Mouse (Mus musculus) heart, embryonic 14.5 days (tissue): ENCODE data around the gene Ttc4. TPM values are rescaled to one million over a fixed set of nuclear protein-coding genes. Genes with fewer than 3 reads are reported as not detected.

Source experiments
- ATAC-seq: fragments of 200-750 bp; cut with Nextera tagmentation; 2 replicates; pipeline ENCODE4 v1.8.0; 2017; ENCODE audit warnings: low read depth, moderate TSS enrichment; ENCODE audit not compliant: insufficient number of reproducible peaks, insufficient read depth, low FRiP score
- H3K27ac ChIP-seq, 2 experiments: fragments of 200-500 bp in 1 of 2; fragments of 300-500 bp in 1 of 2; sonication (generic) in 1 of 2; replicated peaks in 1 of 2; 2 replicates each; pipeline ENCODE4 v1.5.1; 2012 to 2014; ENCODE audit warnings: low read depth in 2 of 2, low read length in 2 of 2, control low read depth in 1 of 2, mild to moderate bottlenecking in 1 of 2, mixed read lengths in 1 of 2; ENCODE audit not compliant: control insufficient read depth in 1 of 2, insufficient read depth in 1 of 2
- H3K27me3 ChIP-seq: fragments of 300-500 bp; sonication (generic); 2 replicates; pipeline ENCODE4 v1.6.1; 2014; ENCODE audit warnings: mild to moderate bottlenecking, low read length, control low read depth; ENCODE audit not compliant: control insufficient read depth, insufficient read depth
- H3K36me3 ChIP-seq: fragments of 300-500 bp; sonication (generic); 2 replicates; pipeline ENCODE4 v1.6.1; 2014; ENCODE audit warnings: mild to moderate bottlenecking, control low read depth, low read length, mixed read lengths; ENCODE audit not compliant: control insufficient read depth, insufficient read depth
- H3K4me1 ChIP-seq, 2 experiments: fragments of 200-500 bp in 1 of 2; fragments of 300-500 bp in 1 of 2; sonication (generic) in 1 of 2; 2 replicates each; pipeline ENCODE4 v1.6.1; 2012 to 2014; ENCODE audit warnings: low read length in 2 of 2, control low read depth in 1 of 2, mixed read lengths in 1 of 2; ENCODE audit not compliant: control insufficient read depth in 2 of 2, insufficient read depth in 2 of 2
- H3K4me2 ChIP-seq: fragments of 300-500 bp; sonication (generic); 2 replicates; pipeline ENCODE4 v1.6.1; 2014; ENCODE audit warnings: mild to moderate bottlenecking, low read length
- H3K4me3 ChIP-seq, 2 experiments: fragments of 200-500 bp in 1 of 2; fragments of 300-500 bp in 1 of 2; sonication (generic) in 1 of 2; 2 replicates each; pipeline ENCODE4 v1.5.1; 2012 to 2014; ENCODE audit warnings: low read length in 2 of 2, mild to moderate bottlenecking in 2 of 2, control low read depth in 1 of 2, low read depth in 1 of 2, moderate library complexity in 1 of 2; ENCODE audit not compliant: control insufficient read depth in 1 of 2, insufficient read depth in 1 of 2
- H3K9ac ChIP-seq: fragments of 300-500 bp; sonication (generic); 2 replicates; pipeline ENCODE4 v1.6.1; 2014; ENCODE audit warnings: mild to moderate bottlenecking, low read length
- H3K9me3 ChIP-seq: fragments of 300-500 bp; sonication (generic); 2 replicates; pipeline ENCODE4 v1.6.1; 2016; ENCODE audit warnings: low read length, control low read depth; ENCODE audit not compliant: control insufficient read depth
- WGBS: fragments of 180-500 bp; shearing (Covaris S2); extraction: QIAGEN DNeasy Blood & Tissue Kit; methylation state at CpG from one replicate; pipeline ENCODE4 v1.1.7; 2014; 5-methylcytosine and 5-hydroxymethylcytosine counted together
- polyA plus RNA-seq: library from polyadenylated mRNA; unstranded; fragments of >200 nt; fragmentation: Nextera tagmentation; extraction: Ambion mirVana; gene quantifications from 2 replicates; pipeline ENCODE4 v1.2.1, GENCODE M21; 2014

Gene Ttc4
- 52.0 and 54.4 TPM in 2 replicates for polyA plus RNA-seq

DNA sequence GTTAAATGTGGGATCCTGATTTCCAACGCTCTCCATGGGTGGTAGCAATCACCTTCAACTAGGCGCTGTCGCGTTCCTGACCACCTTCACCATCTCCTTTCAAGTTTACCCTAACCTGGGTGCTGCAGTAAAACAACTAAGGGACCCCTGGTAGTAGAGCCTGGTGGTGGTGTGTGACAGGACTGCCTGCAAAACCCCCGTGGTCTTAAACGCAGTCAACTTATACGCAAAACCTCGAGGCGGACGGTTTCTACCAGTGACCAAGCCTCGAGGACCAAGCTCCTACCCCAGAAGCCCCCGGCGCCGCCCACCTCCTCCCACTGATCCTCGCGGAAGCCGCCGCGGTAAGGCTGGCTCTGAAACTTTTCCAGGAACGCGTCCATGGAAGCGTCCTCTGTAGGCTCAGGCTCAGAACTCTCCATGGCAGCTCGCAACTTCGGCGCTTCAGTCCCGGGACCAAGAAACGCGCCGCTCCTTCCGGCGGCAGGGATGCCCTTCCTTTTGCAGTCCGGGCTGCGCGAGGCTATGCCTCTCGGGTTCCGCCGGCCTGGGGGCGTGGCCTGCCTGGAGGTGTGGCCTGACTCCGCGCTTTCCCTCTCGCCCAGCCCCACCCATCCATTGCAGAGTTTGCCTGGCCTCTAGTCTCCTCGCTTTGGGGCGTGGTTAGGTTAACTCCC is at the start of gene Ttc4:
Gene Ttc4, minus strand, starts transcription at position 503 of the 677 bp plus-strand sequence.
- under 1% methylated on average over 43 of the region's 43 CpGs for WGBS
- Histone ChIP-seq H3K27me3 (no peaks in the 10 kb centered on the region), H3K9me3 (no peaks in the 10 kb centered on the region), H3K4me3 (peak within 1 kb of the TSS; percentile 96), H3K27ac (peak within 1 kb of the TSS; percentile 58 to 66; a peak in 2 of 4 replicates), H3K36me3 (peaks cover 39% of the 10 kb centered on the region), H3K9ac (peak within 1 kb of the TSS; percentile 95), H3K4me2 (peak within 1 kb of the TSS; percentile 92), H3K4me1 (peaks cover 2 to 6% of the 10 kb centered on the region in 2 experiments; a peak in 3 of 4 replicates)
- ATAC-seq = peak; percentile 91

DNA sequence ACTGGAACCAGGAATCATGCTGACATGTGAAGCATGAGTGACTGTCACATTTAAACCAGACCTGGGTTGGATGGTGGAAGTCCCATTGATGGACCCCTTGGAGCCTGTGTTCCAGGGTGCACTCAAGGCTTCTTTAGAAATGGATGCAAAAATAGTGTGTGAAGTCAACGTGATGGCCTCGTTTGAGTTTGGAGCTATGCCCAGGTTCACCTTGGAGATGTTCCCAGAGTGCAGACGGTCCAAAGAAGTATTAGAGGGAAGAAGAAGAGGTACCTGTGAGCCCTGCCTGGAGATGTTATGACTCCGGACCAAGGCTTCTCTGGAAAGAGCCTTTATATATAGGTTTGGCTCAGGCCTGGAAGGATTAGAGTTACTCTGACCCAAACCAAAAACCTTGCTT is 41.9 kb upstream of the Ttc4 start:
- Histone ChIP-seq H3K4me3 (no peak overlapping the region), H3K36me3 (no peaks in the 10 kb centered on the region), H3K27me3 (peaks cover 4% of the 10 kb centered on the region), H3K9ac (no peak overlapping the region), H3K9me3 (no peaks in the 10 kb centered on the region), H3K4me1 (no peaks in the 10 kb centered on the region), H3K4me2 (no peak overlapping the region), H3K27ac (no peak overlapping the region)
- no peak for ATAC-seq
- 73% methylated on average over 4 of the region's 4 CpGs for WGBS

GRCm38 (mm10) chr4:106713622-106714021 is 34.9 kb upstream of the Ttc4 start:
- H3K4me2 ChIP-seq = no peak overlapping the region
- no peaks in the 10 kb centered on the region for H3K4me1 ChIP-seq
- H3K9me3 ChIP-seq = 0 out of 2 replicates have a peak, but pooled peaks cover 2% of the 10 kb centered on the region
- H3K9ac ChIP-seq = no peak overlapping the region
- H3K27ac ChIP-seq = no peak overlapping the region
- H3K4me3 ChIP-seq = no peak overlapping the region
- H3K27me3 ChIP-seq = peaks cover 8% of the 10 kb centered on the region
- WGBS = 75% methylated on average over 6 of the region's 6 CpGs
- no peak for ATAC-seq
- no peaks in the 10 kb centered on the region for H3K36me3 ChIP-seq

GRCm38 (mm10) chr4:106708408-106708807 is 29.7 kb upstream of the Ttc4 start:
- peak overlapping the region; percentile 56 for H3K4me2 ChIP-seq
- 0% methylated on average over 8 of the region's 8 CpGs for WGBS
- no peak overlapping the region; a peak in 1 of 4 replicates for H3K27ac ChIP-seq
- 0 out of 2 replicates have a peak, but pooled peaks cover 4% of the 10 kb centered on the region for H3K27me3 ChIP-seq
- peaks cover 6% of the 10 kb centered on the region in 2 experiments; a peak in 2 of 4 replicates for H3K4me1 ChIP-seq
- no peaks in the 10 kb centered on the region for H3K9me3 ChIP-seq
- H3K9ac ChIP-seq = no peak overlapping the region
- H3K4me3 ChIP-seq = no peak overlapping the region
- no peak for ATAC-seq
- H3K36me3 ChIP-seq = no peaks in the 10 kb centered on the region

DNA sequence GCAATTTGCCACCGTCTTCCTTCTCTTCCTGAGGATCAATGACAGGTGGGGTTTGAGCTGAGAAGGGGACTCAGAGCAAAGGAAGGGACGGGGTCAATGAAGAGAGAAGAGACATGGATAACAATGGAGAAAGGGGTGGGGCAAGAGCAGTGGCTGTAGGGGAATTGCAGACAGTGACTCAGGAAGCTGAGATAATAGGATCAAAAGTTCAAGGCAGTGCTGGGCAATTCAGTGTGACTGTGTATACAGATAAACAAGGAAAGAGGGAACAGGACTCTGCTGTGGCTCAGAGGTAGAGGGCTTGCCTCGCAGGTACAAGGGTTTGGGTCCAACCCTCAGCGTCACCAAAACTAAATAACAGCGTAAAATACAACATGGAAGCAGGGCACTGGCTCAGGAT is 29.2 kb upstream of the Ttc4 start:
- peaks cover 6% of the 10 kb centered on the region for H3K27me3 ChIP-seq
- H3K27ac ChIP-seq = no peak overlapping the region; a peak in 1 of 4 replicates
- no peak overlapping the region for H3K9ac ChIP-seq
- H3K4me1 ChIP-seq = peaks cover 6% of the 10 kb centered on the region in 2 experiments; a peak in 2 of 4 replicates
- 37% methylated on average over 5 of the region's 5 CpGs for WGBS
- H3K4me3 ChIP-seq = no peak overlapping the region
- no peaks in the 10 kb centered on the region for H3K36me3 ChIP-seq
- H3K4me2 ChIP-seq = peak overlapping the region; percentile 56
- ATAC-seq = no peak
- no peaks in the 10 kb centered on the region for H3K9me3 ChIP-seq

- Histone ChIP-seq H3K36me3 (no peaks in the 10 kb centered on the region), H3K27ac (peak overlapping the region in 1 of 2 experiments; percentile 38; a peak in 2 of 4 replicates), H3K4me1 (peaks cover 6% of the 10 kb centered on the region in 2 experiments; a peak in 2 of 4 replicates), H3K27me3 (peaks cover 15% of the 10 kb centered on the region), H3K9ac (no peak overlapping the region), H3K4me2 (no peak overlapping the region), H3K9me3 (no peaks in the 10 kb centered on the region), H3K4me3 (no peak overlapping the region)
- WGBS = 56% methylated on average over 8 of the region's 8 CpGs
- no peak for ATAC-seq
These were observed 26.4 kb upstream of the Ttc4 start for GRCm38 (mm10) chr4:106705096-106705665.

GRCm38 (mm10) chr4:106704416-106704815 is 25.7 kb upstream of the Ttc4 start:
- Histone ChIP-seq H3K9ac (no peak overlapping the region), H3K36me3 (no peaks in the 10 kb centered on the region), H3K27ac (no peak overlapping the region), H3K9me3 (no peaks in the 10 kb centered on the region), H3K27me3 (peaks cover 15% of the 10 kb centered on the region), H3K4me1 (peaks cover 6% of the 10 kb centered on the region in 2 experiments; a peak in 2 of 4 replicates), H3K4me2 (no peak overlapping the region), H3K4me3 (no peak overlapping the region)
- WGBS = 63% methylated on average over 11 of the region's 11 CpGs
- ATAC-seq = no peak
